Mouse (Mus musculus): ENCODE results near the gene Dhx40.
"Not testable (repeated sequence)": the region's sequence is repeated elsewhere in the genome, so short reads cannot be mapped to it uniquely, and the experiment has no call there.

The Dhx40 gene

DNA sequence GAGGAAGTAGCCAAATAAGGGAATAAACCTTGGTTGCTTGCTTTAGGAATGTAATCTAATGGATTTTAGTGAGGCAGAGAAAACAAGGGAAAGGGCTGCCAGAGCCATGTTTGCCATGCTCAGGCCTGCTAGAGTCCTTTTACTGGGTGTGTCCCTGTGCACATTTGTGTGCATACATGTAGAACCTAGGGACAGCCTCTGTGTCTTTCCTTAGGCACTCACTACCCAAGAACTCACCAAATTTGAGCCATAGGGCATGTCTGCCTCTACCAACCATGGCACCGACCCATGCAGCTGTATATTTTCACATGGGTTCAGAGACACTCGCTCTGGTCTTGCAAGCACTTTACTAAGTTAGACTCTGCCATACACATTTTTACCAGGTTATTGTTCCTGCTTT is 11.4 kb upstream of the Dhx40 start:
- DNase-seq (ENCODE audit: low spot score in 2 of 2), result no peak

DNA sequence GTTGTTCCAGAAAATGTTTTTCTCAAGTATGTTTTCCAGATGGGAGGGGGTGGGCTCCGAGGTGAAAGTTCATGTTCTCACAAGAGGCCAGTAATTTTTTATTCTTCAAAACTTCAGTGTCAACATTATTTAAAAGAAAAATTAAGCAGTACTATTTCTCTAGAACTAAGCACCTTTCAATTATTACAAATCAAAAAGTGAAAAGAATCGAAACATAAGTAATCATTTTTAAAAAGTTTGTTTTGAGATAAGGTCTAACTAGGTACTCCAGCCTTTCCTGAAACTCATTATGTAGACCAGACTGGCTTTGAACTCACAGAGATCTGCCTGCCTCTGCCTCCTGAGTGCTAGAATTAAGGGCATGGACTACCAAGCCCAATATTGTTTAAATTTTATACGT is 8.7 kb upstream of the Dhx40 start:
- not testable (repeated sequence) for DNase-seq (ENCODE audit: low spot score in 2 of 2)

DNA sequence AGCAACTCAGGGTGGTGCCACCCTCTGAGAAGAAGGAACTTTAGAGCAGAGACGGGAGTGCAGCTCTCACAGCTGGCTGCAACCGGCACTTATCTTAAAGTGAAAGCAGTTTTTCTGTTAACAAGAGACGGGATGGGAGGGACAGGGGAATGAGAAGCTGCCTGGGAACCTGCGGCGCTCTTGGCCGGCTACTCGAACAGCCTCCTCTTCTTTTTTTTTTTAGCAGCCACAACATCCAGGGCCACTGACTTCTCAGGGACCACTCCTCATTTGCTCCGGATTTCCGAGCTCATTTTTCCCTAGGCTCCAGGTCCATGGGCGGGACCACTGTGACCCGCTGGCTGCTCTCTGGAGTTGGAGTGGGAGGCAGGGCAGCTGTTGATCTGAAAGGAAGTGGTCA is 6.9 kb upstream of the Dhx40 start:
- not testable (repeated sequence) for DNase-seq (ENCODE audit: low spot score in 2 of 2)

DNA sequence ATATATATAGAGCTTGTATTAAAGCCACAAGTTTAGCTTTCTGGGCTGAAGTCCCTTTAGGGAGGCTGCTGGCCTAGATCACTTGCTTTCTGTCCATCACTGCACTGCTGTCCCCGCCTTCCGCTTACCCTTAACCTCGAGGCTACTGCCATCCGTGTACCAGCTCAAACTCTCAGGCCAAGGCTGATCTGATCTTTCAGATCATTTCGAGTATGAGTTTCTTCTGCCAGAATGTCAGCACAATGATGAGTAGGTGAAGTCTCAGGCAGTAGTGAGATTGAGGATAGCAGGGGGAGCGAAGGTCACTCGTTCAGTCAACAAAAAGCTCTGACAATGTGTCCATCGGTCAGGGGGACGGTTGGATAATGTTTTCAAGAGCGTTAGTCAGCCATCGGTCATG is 5.7 kb upstream of the Dhx40 start:
- DNase-seq (ENCODE audit: low spot score in 2 of 2), result not testable (repeated sequence)

DNA sequence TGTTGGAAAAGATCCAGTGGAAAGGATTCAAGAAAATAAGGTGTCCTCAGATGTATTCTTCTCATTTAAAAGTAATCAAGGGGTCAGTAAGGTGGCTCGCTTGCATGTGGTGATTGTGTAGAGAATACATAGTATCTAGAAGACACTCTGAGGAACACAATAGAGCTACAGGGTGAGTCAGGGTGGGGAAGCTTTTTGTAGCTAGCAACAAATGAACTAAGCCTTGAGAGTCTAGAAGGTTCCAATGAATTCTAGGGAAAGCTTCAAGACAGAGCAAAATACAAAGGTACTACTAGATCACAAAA is 3.7 kb upstream of the Dhx40 start:
- no peak for DNase-seq (ENCODE audit: low spot score in 2 of 2)

DNA sequence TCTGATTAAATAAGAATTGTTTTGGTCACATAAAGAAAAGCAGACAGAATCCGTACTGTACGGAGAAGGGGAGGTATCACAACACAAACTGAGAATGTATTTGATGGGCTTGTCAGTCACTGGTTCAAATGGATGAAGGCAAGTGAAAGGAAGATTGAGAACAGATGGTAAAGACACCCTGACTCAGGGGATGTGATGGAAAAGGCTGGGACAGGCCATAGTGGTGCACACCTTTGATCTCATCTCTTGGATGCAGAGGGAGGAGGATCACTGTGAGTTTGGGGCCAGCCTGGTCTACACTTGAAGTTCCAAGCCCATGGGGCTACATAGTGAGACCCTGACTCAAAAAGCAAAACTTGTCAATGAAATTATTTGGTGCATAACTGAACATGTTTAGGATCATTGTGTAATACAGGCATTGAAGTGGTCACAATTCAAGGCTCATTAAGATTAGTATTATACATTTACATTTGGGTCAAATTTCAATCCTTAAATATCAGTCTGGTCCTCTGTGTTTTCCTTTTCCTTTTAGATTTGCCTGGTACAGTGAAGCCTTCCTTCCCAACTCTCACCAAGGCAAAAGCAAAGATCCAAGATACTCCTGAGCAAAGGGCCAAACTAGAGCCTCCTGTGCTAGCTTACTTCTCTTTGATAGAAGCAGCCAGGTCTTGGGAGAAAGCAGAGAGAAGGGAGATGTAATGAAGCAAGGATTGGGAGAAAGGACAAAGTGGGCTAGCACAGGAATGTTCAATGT is 3.2 kb upstream of the Dhx40 start:
- DNase-seq (ENCODE audit: low spot score in 2 of 2), result no peak

DNA sequence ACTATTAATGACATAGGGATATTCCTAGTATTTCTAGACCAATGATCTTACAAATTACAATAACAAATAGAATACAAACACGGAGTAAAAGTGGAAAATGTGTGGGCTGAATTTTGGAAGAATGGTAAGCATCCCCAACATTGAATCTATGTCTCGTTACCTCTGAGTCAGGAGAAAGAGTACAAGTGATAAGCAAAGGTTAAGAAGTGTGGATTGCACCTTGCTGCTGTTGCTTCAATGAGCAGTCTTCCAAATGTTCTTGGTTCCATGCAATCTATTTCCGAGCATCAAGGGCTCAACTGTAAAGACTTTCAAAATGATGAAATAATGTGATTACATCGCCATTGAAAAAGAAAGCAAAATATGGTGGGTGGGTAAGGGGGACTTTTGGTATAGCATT is 2.3 kb upstream of the Dhx40 start:
- DNase-seq (ENCODE audit: low spot score in 2 of 2), result no peak

DNA sequence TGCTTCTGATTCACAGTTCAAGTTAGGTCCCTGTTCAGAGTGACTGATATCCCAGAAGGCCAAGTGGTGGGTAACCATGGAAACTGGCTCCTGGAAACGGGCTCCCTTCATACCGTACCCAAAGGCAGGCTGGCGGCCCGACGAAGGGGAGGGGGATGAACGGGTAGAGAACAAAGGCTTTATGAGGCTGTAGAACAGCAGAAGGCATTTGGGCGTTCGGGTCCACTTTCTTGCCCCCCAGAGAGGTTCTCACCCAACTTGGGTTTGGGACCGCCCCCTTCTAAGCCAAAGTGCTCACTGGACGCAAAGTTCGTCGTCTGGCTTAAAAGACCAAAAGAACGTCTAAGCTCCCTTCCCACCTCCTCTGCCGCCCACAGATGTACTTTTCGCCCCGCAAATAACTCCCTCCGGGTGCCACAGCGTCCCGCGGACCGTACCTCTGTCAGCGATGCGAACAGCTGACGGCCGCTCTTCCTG is 507 bp downstream of the Dhx40 start:
- DNase-seq (ENCODE audit: low spot score in 2 of 2), result peak in 1 of 2 experiments; percentile 17

DNA sequence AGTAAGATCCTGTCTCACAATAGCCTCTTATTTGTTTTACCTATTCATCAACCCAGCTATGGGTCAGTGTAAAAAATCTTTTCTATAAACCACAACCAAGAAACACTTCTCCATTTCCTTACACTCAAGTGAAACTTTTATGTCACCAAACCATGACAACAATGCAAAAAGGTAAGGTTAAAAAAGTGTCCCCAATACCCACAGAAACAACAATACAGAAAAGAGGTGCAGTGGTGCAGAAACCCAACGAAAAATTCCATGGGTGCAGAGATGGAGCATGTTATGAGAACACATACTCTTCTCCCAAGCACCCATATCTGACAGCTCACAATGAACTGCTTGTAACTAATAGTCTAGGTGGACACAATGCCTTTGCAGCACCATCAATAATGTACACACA is 13.4 kb downstream of the Dhx40 start:
- no peak for DNase-seq (ENCODE audit: low spot score in 2 of 2)

DNA sequence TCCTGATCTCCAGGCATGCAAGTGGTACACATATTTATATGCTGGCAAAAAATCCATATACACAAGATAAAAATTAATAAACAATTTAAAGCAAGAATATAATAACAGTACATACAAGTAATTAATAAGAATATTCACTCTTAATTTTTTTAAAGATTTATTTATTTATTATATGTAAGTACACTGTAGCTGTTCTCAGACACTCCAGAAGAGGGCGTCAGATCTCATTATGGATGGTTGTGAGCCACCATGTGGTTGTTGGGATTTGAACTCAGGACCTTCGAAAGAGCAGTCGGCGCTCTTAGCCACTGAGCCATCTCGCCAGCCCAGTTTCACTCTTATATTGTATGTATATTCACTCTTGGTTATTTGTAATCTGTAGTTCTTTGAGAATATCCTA is 20.1 kb downstream of the Dhx40 start:
- DNase-seq (ENCODE audit: low spot score in 2 of 2), result not testable (repeated sequence)

DNA sequence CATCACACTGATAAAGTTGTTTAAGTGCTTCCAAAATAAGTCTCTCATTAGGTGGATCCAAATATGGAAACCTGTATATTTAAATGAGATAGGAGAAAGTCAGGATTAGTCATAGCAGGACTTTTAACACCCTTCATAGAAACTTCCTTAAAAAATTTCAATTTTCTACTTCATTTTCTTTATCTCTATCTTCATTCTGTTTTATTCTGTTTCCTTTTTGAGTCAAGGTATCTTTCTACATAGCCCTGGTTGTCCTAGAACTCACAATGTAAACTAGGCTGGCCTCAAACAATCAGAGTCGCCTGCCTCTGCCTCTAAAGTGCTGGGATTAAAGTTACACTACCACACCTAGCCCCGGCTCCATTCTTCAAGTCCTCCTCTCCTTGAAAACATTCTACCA is 21.8 kb downstream of the Dhx40 start:
- no peak for DNase-seq (ENCODE audit: low spot score in 2 of 2)

DNA sequence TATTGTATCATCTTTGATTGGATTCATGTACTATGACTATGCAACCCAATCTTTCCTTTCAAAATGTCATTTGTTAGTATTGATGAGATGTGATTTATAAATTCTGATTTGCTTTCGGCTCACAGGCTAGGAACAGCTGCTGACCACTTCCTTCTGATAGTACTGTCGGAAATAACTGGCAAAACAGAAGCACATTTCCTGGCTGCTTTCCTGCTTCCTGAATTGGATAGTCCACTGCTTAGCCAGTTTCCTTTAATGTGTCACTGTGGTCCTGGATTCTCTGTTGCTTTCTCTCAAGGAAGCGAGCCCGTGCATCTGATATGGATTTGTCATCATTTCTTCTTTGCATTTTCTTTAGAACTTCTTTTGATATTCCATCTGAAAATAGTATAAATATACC is 37.7 kb downstream of the Dhx40 start:
- no peak for DNase-seq (ENCODE audit: low spot score in 2 of 2)

DNA sequence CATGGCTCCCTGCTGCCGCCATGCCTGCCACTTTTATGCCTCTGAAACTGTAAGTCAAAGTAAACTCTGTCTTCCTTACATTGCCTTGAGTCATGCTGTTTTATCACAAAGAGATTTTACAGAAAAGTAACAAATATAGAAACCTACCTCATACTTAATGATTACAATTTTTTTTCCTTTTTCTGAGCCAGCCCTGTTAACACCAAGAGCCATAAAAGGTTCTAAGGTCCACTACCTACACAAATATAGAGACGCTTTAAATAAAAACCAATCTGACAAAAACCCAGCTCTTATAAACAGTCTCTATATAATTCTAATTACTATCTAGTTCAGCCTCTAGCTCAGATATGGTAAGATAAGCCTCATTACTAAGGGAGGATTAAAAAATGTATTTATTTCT is 43.0 kb downstream of the Dhx40 start:
- no peak for DNase-seq (ENCODE audit: low spot score in 2 of 2)

DNA sequence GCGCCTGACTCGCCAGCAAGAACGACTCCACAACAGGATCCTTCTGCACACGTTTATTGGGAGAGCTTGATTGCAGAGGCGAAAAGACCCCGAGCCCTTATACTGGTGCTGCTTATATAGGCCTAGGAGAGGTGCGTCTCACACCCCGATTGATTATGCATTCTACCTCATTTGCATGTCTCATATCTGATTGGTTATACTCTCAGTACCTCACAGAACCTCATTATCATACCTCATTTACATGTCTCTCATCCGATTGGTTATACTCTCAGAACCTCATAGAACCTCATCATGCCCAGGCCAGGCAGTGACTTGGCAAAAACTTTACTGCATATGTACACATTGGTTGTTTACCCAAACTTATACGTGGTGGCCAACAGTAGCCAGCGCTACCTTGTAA is 44.4 kb downstream of the Dhx40 start:
- DNase-seq (ENCODE audit: low spot score in 2 of 2), result not testable (repeated sequence)

DNA sequence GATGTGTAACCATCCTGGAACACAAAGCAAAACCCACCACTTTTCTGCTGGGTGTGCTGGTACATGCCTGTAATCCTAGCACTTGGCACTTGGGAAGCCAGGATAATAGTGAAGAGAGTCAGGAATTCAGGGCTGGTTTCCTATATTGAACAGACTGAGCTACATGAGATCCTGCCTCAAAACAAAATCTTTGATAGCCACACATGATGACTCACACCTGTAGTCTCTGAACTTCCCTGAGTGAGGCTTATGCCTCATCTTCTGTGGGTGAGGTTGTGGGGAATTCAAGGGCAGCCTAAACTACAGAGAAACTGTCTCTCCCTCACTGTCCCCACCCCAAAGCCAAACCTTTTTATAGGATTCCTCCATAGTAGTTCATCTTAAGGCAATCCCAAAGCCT is 47.2 kb downstream of the Dhx40 start:
- no peak for DNase-seq (ENCODE audit: low spot score in 2 of 2)

DNA sequence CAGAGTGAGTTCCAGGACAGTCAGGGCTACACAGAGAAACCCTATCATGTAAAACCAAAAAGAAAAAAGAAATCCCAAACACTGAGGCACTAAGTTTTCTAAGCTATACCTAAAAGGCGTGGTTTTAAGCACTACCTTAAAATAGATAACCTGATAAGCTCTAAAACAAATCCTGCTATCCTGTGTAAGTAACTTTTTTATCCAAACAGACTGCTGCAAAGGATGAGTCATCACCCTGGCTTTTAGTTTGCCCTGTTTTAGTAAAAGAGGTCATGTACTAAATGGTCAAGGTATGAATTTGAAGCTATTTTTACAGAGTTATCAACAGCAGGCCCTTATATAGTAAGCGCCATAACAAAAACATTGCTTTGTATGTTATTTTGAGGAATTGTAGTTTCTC is 47.7 kb downstream of the Dhx40 start:
- DNase-seq (ENCODE audit: low spot score in 2 of 2), result no peak

DNA sequence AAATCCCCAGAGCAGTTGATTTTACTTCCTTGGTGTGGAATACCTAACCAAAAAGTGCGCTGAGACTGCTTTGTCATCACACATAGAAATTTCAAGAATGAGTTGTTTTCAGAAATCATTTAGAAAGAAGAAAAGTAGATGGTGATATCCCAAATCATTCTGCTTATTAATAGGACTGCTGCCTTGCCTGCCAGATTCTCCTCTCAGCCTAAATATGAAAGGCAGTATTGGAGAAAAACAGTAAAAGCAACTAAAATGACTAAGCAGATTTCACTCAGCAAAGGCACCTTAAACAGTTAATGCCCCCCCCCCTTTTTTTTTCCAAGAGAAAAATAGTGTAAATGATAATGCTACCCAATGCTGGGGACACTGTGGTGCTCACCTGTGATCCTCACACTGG is 48.3 kb downstream of the Dhx40 start:
- DNase-seq (ENCODE audit: low spot score in 2 of 2), result no peak

DNA sequence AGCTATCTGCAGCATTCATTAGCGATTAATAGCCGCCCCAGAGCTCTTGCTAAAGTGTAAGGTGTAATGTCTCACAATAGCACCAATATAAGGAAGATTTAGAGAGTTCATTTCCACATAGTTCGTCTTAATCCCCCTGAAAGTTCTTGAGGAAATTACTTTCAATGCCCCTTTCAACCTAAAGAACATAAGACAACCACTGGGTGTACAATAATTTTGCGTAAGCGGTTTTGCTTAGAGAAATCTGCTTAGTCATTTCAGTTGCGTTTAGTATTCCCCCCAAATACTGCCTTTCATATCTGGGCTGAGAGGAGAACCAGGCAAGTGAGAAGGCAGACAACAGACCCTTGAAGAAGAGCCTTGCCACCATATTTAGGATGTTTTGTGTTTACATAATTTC is 49.0 kb downstream of the Dhx40 start:
- no peak for DNase-seq (ENCODE audit: low spot score in 2 of 2)

DNA sequence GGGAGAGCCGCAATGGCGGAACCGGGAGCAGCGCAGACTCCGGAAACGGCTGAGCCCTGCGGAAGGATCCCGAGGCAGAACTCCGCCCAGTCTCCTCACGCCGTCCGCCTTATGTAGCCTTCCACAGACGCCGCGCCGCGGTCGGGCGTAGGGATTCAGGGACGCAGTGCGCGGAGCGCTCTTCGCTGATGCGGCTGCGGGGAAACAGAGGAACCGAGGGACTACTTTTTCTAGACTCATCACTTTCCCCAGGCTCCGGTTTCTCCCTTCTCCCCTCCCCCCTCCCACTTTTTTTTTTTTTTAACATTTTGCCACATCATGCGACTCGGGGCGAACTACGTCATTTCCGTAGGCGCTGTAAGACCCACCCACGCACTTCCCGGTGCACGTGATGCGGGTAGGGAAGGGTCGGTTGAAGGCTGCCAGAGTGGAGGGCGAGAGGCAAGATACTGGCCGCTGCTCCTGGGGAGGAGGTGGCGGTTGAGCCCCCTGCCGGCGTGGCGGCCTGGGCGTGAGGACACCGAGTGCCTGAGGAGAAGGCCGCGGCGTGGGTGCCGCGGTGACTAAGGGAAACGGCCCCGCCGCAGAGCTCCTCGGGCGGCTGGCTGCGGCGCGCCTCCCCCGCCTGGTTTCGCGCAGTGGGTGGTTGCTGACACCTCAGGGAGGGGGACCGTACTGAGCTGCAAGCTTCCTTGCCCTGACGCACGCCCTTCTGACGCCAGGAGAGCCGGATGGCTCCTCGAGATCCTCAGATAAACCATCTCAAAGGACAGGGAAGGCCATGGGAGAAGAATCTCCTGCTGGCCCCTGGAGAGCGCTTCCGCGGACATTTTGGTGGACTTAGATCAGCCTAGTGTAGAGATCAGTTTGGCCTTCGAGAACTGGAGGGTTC is 49.8 kb downstream of the Dhx40 start, which contains the start of gene Cltc:
Cltc (minus strand) TSS at position 86 of the 892 bp plus-strand sequence.
- DNase-seq (ENCODE audit: low spot score in 2 of 2), result peak; percentile 89 to 92

DNA sequence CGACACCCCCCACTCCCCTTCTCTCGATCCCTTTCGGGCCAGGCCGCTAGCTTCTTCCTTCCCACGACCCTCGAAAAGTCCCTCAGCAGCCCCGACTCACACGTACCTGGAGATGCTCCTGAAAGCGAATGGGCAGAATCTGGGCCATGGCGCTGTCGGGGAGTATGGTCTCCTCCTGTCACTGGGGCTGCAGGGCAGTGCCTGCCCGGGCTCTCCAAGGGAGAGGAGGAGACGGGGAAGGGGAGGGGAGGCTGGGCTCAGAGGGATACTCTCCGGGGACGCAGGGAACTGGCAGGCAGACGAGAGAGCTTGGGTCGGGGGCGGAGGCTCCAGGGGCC is 50.4 kb downstream of the Dhx40 start:
- DNase-seq (ENCODE audit: low spot score in 2 of 2), result no peak

DNA sequence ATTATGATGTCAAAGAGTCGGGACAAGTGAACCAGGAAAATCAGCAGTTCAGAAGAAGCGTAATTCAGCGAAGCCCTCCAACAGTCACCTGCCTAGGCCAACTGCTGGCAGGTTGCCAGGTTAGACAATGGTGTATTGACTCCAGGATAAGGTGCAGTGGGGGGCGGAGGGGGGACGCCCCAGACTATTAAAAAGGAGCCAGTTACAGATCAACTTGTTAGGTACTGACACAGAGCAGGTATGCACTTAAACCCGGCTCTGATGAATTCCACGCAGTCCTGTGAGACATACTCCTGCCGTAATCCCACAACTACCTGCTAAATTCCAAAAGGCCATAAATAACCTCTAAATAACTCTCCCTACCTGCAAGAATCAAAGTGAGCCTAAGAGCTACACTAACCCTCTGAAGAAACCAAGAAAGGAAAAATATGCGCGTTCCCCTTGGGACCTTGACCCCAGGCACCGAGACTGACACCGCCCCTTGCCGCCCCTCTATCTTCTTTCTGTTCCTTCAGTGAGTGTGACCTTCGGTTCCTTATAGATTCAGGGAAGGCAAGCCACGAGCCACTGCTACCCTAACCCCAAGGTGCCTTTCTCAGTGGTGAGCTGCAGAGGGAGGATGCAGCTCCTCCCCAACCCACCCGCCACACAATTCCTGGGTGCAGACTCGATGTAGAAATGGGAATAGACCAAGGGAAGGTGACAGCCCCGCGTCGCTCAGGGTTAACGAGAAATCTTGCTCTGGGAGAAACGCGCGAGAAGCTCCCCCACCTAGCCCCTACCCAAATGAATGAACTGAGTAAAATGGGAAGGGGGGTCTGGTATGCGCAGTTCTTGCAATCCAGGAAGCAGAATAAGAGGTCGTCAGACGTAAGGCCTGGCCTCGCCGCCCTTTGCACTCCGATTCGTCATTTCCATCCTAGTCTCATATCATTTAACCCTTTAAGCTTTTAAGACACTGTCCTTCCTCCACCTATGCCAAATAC is 51.1 kb downstream of the Dhx40 start:
- peak; percentile 26 to 42 for DNase-seq (ENCODE audit: low spot score in 2 of 2)

DNA sequence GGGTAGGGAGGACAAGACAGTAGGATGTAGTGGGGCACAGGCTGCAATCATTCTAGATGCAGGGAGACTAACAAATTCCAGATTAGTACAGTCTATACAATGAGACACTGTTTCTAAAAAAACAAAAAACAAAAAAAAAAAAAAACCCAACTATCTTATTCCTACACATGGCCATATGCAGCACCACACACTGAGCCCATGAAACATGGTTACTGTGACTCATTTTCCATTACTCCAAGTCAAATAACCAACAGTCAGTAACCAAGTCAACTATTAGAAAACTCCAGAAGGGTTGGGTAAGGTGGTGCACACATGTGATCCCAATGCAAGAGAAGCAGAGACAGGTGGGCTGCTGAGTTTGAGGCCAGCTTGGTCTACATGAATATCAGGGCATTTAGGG is 55.1 kb downstream of the Dhx40 start:
- DNase-seq (ENCODE audit: low spot score in 2 of 2), result no peak
